Mouse (Mus musculus): ENCODE data around the gene Susd3. TPM values are rescaled to one million over a fixed set of nuclear protein-coding genes. Genes with fewer than 3 reads are reported as not detected.
A peak's percentile ranks its signal among the peaks of the same experiment; 100 is the strongest.

Susd3 gene
- polyA plus RNA-seq, 1 experiment from 2014 or later: 1.2 TPM

- Histone ChIP-seq H3K9me3 (no peaks in the 10 kb centered on the region), H3K27me3 (replicated peaks; ENCODE audit: low read depth, poor library complexity, severe bottlenecking) (peaks cover 36% of the 10 kb centered on the region), H3K36me3 (replicated peaks) (no peaks in the 10 kb centered on the region), H3K4me1 (peaks cover 62% of the 10 kb centered on the region), H3K27ac (replicated peaks) (no peak overlapping the region), H3K4me3 (peak overlapping the region; percentile 87; the same call in 1 of the 2 replicates)
- no peak for DNase-seq (ENCODE audit: low spot score)
- 43% methylated on average over 2 of the region's 2 CpGs for WGBS
Observed at GRCm38 (mm10) chr13:49188966-49189360, 59.5 kb downstream of the Susd3 start.

GRCm38 (mm10) chr13:49188219-49188965 lies 60.1 kb downstream of the Susd3 start:
- H3K4me1 ChIP-seq: peaks cover 65% of the 10 kb centered on the region

DNA sequence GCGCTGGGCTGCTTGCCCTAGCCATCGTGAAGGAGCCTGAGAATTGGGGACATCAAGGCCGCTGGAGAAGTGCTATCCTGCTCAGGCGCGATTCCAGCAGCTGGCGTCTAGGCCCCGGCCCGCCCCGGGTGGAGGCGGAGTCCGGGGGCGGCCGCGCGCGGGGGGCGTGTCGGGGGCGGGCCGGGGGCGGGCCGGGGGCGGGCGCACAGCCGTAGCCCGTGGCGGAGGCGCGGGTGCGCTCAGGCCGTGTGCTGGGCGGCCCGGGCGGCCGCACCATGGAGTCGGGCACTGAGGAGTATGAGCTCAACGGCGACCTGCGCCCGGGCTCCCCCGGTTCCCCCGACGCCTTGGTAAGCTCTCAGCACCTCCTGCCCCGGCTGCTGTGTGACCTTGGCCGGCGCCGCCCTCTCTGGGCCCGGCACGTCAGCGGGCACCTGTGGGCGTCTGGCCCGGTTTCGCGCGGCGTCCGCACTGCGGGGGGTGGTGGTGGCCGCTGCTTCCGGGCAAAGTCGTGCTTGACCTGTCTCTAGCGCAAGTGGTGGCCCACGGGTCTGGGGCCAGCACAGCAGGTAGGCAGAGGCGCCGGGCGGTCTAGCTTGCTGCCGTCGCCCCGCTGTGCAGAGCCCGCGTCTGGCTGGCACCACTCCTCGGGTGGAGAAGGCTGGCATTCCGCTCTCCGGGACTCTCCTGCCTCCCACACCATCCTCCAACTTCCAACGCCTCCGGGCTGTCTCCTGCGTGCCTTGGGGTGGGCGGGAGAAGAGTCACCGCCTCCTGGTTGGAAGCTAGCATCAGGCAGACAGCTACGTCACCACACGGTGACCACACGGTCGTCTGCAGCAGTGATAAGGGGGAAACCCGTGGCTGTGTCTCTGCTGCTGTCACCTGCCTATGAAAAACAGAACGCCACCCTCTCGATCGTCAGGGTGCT lies 61.0 kb downstream of the Susd3 start, which contains the start of gene Ninj1:
TSS of gene Ninj1 (plus strand) at position 198 of the 931 bp plus-strand sequence.
- Histone ChIP-seq H3K9me3 (no peaks in the 10 kb centered on the region), H3K27me3 (replicated peaks; ENCODE audit: low read depth, poor library complexity, severe bottlenecking) (peaks cover 36% of the 10 kb centered on the region), H3K4me3 (peak within 1 kb of the TSS; percentile 87), H3K4me1 (peaks cover 68% of the 10 kb centered on the region), H3K36me3 (replicated peaks) (no peaks in the 10 kb centered on the region), H3K27ac (replicated peaks) (peak within 1 kb of the TSS; percentile 78)
- DNase-seq (ENCODE audit: low spot score): peak; percentile 90
- under 1% methylated on average over 87 of the region's 87 CpGs for WGBS

More at GRCm38 (mm10) chr13:49188219-49188965, 60.1 kb downstream of the Susd3 start:
- H3K36me3 ChIP-seq (replicated peaks): no peaks in the 10 kb centered on the region
- peaks cover 36% of the 10 kb centered on the region for H3K27me3 ChIP-seq (replicated peaks; ENCODE audit: low read depth, poor library complexity, severe bottlenecking)
- no peaks in the 10 kb centered on the region for H3K9me3 ChIP-seq
- WGBS: 22% methylated on average over 15 of the region's 15 CpGs
- H3K27ac ChIP-seq (replicated peaks): no peak overlapping the region
- peak; percentile 61 for DNase-seq (ENCODE audit: low spot score)
- peak overlapping the region; percentile 87 for H3K4me3 ChIP-seq

GRCm38 (mm10) chr13:49186798-49187287 lies 61.7 kb downstream of the Susd3 start:
- Histone ChIP-seq H3K27ac (replicated peaks) (peak overlapping the region; percentile 78), H3K27me3 (replicated peaks; ENCODE audit: low read depth, poor library complexity, severe bottlenecking) (peaks cover 36% of the 10 kb centered on the region), H3K4me3 (peak overlapping the region; percentile 87), H3K4me1 (peaks cover 61% of the 10 kb centered on the region), H3K9me3 (no peaks in the 10 kb centered on the region), H3K36me3 (replicated peaks) (no peaks in the 10 kb centered on the region)
- DNase-seq (ENCODE audit: low spot score): no peak
- WGBS: 18% methylated on average over 11 of the region's 11 CpGs

DNA sequence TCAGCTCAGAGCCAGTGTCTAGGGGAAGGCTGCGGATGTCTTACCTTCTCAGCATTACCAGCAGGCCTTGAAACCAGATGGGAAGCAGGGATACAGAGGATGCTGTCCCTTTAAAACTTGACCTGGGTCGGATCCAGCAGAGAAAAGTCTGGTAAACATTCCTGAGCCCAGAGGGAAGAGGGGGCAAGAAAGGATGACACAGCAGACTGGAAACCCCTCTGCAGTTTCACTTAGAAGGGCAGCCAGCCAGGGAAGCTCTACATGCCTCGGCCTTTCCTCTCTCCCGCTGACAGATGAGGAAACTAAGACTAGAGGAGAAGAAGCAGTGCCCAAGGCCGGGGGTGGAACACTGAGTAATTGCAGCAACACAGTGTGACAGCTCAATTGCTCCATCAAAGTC lies 64.9 kb downstream of the Susd3 start:
- WGBS: 60% methylated on average over 5 of the region's 5 CpGs
- no peaks in the 10 kb centered on the region for H3K9me3 ChIP-seq
- peaks cover 19% of the 10 kb centered on the region; the same call in 1 of the 2 replicates for H3K27me3 ChIP-seq (replicated peaks; ENCODE audit: low read depth, poor library complexity, severe bottlenecking)
- H3K4me1 ChIP-seq: peaks cover 45% of the 10 kb centered on the region
- DNase-seq (ENCODE audit: low spot score): no peak
- H3K27ac ChIP-seq (replicated peaks): no peak overlapping the region
- H3K4me3 ChIP-seq: no peak overlapping the region
- H3K36me3 ChIP-seq (replicated peaks): no peaks in the 10 kb centered on the region

- H3K36me3 ChIP-seq (replicated peaks): no peaks in the 10 kb centered on the region
- peaks cover 15% of the 10 kb centered on the region; the same call in 1 of the 2 replicates for H3K27me3 ChIP-seq (replicated peaks; ENCODE audit: low read depth, poor library complexity, severe bottlenecking)
- no peak overlapping the region for H3K4me3 ChIP-seq
- H3K4me1 ChIP-seq: peaks cover 43% of the 10 kb centered on the region
- H3K27ac ChIP-seq (replicated peaks): no peak overlapping the region
- no peaks in the 10 kb centered on the region for H3K9me3 ChIP-seq
- WGBS: 70% methylated on average over 5 of the region's 5 CpGs
- DNase-seq (ENCODE audit: low spot score): no peak
Observed at GRCm38 (mm10) chr13:49183161-49183560, 65.3 kb downstream of the Susd3 start.

DNA sequence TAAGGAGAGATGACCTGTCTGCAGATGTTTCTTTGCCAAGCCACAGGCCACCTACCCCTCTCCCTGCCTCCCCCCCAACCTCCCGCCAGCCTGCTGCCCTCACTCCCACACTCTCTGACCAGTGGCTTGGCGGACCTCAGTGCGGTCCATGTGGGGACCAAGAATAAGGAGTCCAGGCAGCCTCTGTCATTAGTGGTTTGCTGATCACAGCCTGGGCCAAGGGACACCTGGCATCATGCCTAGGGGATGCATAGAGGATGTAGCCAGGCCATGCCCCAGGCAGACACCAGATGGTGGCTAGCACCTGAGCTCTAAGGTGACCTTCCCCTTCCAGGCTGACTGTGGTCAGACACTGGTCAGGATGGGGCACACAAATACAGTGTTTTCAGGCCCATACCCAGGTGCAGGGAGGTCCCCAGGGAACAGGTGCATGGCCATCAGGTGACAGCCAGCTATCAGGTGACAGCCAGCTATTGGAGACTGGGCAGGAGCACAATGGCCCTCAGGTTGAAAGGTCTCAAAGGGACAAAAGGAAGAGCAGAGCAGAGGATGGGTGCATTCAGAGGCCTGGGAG lies 67.0 kb downstream of the Susd3 start:
- no peaks in the 10 kb centered on the region for H3K9me3 ChIP-seq
- no peak overlapping the region for H3K4me3 ChIP-seq
- no peak overlapping the region; the same call in 1 of the 2 replicates for H3K27ac ChIP-seq (replicated peaks)
- WGBS: 83% methylated on average over 3 of the region's 3 CpGs
- peaks cover 8% of the 10 kb centered on the region; the same call in 1 of the 2 replicates for H3K27me3 ChIP-seq (replicated peaks; ENCODE audit: low read depth, poor library complexity, severe bottlenecking)
- no peaks in the 10 kb centered on the region for H3K36me3 ChIP-seq (replicated peaks)
- H3K4me1 ChIP-seq: peaks cover 29% of the 10 kb centered on the region
- DNase-seq (ENCODE audit: low spot score): no peak

DNA sequence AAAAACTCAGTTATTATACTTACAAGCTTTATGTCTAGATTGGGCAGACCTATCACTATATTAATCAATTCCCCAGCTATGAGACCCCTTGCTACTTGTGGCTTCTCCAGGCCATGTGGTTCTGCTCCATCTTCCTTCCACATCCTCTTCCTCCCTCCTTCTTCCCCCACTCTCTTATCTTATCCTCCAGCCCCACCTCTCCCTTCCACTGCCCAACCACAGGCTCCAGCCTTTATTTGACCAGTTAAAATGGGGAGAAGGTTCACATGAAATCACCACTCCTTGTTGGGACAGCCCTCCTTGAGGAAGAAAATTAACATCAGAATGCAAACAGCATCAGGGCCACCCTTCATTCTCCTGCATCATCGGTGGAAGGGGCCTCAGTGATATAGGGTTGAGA lies 67.8 kb downstream of the Susd3 start:
- H3K36me3 ChIP-seq (replicated peaks): no peaks in the 10 kb centered on the region
- H3K9me3 ChIP-seq: no peaks in the 10 kb centered on the region
- peaks cover 28% of the 10 kb centered on the region for H3K4me1 ChIP-seq
- H3K27me3 ChIP-seq (replicated peaks; ENCODE audit: low read depth, poor library complexity, severe bottlenecking): no peaks in the 10 kb centered on the region
- H3K27ac ChIP-seq (replicated peaks): no peak overlapping the region
- H3K4me3 ChIP-seq: no peak overlapping the region
- DNase-seq (ENCODE audit: low spot score): no peak
- 59% methylated on average over 1 of the region's 1 CpGs for WGBS

Other genes with a start within 250 kb of the Susd3 start
- 2.7 and 2.8 TPM in 2 replicates for gene Wnk2, start 100.7 kb downstream of the Susd3 start, polyA plus RNA-seq (2016; fragmentation: Nextera tagmentation; extraction: Ambion mirVana)
- 26.6 and 28.0 TPM in 2 replicates for gene Ninj1, start 61.2 kb downstream of the Susd3 start, polyA plus RNA-seq (2016; fragmentation: Nextera tagmentation; extraction: Ambion mirVana)
- gene Card19, start 32.7 kb downstream of the Susd3 start, polyA plus RNA-seq (2016; fragmentation: Nextera tagmentation; extraction: Ambion mirVana): 31.6 and 35.0 TPM in 2 replicates
- 1.2 and 1.3 TPM in 2 replicates for gene Fgd3, start 71.6 kb upstream of the Susd3 start, polyA plus RNA-seq (2016; fragmentation: Nextera tagmentation; extraction: Ambion mirVana)
- gene Bicd2, start 92.9 kb upstream of the Susd3 start, polyA plus RNA-seq (2016; fragmentation: Nextera tagmentation; extraction: Ambion mirVana): 32.6 and 33.3 TPM in 2 replicates
- 18.3 and 20.4 TPM in 2 replicates for gene Ippk, start 172.5 kb upstream of the Susd3 start, polyA plus RNA-seq (2016; fragmentation: Nextera tagmentation; extraction: Ambion mirVana)
- 1.4 and 1.9 TPM in 2 replicates for gene Tes3-ps, start 244.6 kb upstream of the Susd3 start, polyA plus RNA-seq (2016; fragmentation: Nextera tagmentation; extraction: Ambion mirVana)